Mouse (Mus musculus): ENCODE results near the gene Mthfs.

- TF ChIP-seq CTCF (IDR thresholded peaks at IDR 0.05; ENCODE audit: control insufficient read depth, insufficient read depth, insufficient read length) (no peak), USF1 (IDR thresholded peaks at IDR 0.05; ENCODE audit: low read depth) (no peak), MAX (IDR thresholded peaks at IDR 0.05) (no peak)
These were observed 83.6 kb downstream of the Mthfs start for GRCm38 (mm10) chr9:89294121-89294520.
